10 mouse cellular contexts compared by ENCODE assay signal in genomic region chr11:101130056-101130756, GRCm38 (mm10). TPM values are rescaled to one million over a fixed set of nuclear protein-coding genes. Genes with fewer than 3 reads are reported as not detected.
A peak's percentile ranks its signal among the peaks of the same experiment; 100 is the strongest.
DNase-seq lines count a peak whose midpoint lies in the region; ATAC-seq and TF ChIP-seq lines count a peak whose summit lies in the region.
"Had no signal": no experiment of that assay in that cellular context is flagged by ENCODE, and none has a peak within 500 bp of the region (broad histone marks: within the 10 kb centered on the region; RNA-seq: fewer than 3 reads in every experiment).

No protein-coding gene starts in this region.

- intact Hi-C loops in gastrocnemius, postnatal 36 days (cut with DNase I): loop anchor here (5.0 kb wide), 1 partner anchor 37 kb away; no protein-coding TSS in a partner anchor
- intact Hi-C loops in heart, postnatal 36 days (cut with DNase I): no loop called here
- intact Hi-C loops in left cerebral cortex, postnatal 25 days (cut with DNase I): no loop called here

- peaks cover 2% of the 10 kb centered on the region; the same call in 1 of the 2 replicates for H3K9me3 ChIP-seq in G1E (replicated peaks)
- no peaks in the 10 kb centered on the region for H3K9me3 ChIP-seq in forebrain, embryonic 15.5 days
- H3K9me3 ChIP-seq: neural tube, embryonic 15.5 days had no signal

- H3K4me1 ChIP-seq in G1E (ENCODE audit: insufficient read depth, low read depth, low read length): peaks cover 33% of the 10 kb centered on the region
- H3K4me1 ChIP-seq in forebrain, embryonic 15.5 days: no peaks in the 10 kb centered on the region
- H3K4me1 ChIP-seq: neural tube, embryonic 15.5 days had no signal

- 57% methylated on average over 18 of the region's 18 CpGs for WGBS in forebrain, embryonic 15.5 days

- TF ChIP-seq CTCF in G1E (IDR thresholded peaks at IDR 0.05; ENCODE audit: low read depth, low read length): no peak

- DNase-seq in cerebellum, adult 9-11 months: peak; percentile 76
- no peak for DNase-seq in cerebellum, adult 9-10 months
- DNase-seq in G1E (ENCODE audit: low spot score): no peak
- DNase-seq in gastrocnemius, postnatal 36 days: peak; percentile 55 to 70
- DNase-seq in heart, postnatal 36 days: peak; percentile 49 to 51
- no peak for DNase-seq in right cerebral cortex, postnatal 25 days
- DNase-seq in left cerebral cortex, postnatal 25 days (ENCODE audit: low spot score in 2 of 2): no peak

- no peak overlapping the region for H3K4me2 ChIP-seq in forebrain, embryonic 15.5 days (replicated peaks)
- H3K4me2 ChIP-seq: neural tube, embryonic 15.5 days had no signal

- H3K27ac ChIP-seq in forebrain, embryonic 15.5 days (replicated peaks): no peak overlapping the region
- H3K27ac ChIP-seq: neural tube, embryonic 15.5 days had no signal

- peaks cover 12% of the 10 kb centered on the region for H3K27me3 ChIP-seq in G1E (ENCODE audit: insufficient read depth, low read length)
- no peaks in the 10 kb centered on the region for H3K27me3 ChIP-seq in forebrain, embryonic 15.5 days
- H3K27me3 ChIP-seq: neural tube, embryonic 15.5 days had no signal

- ATAC-seq in G1E (ENCODE audit: extremely low read depth, insufficient number of reproducible peaks, low FRiP score, poor library complexity, severe bottlenecking): no peak
- no peak for ATAC-seq in forebrain, embryonic 15.5 days (replicated peaks)
- ATAC-seq: CD4-positive, CD25-positive, alpha-beta regulatory T cell, adult 4 months had no signal

- H3K4me3 ChIP-seq in G1E (ENCODE audit: low read depth, low read length): peak overlapping the region; percentile 29; the same call in 1 of the 2 replicates
- no peak overlapping the region for H3K4me3 ChIP-seq in forebrain, embryonic 15.5 days
- H3K4me3 ChIP-seq: neural tube, embryonic 15.5 days had no signal

- H3K36me3 ChIP-seq in G1E (replicated peaks): peaks cover 22% of the 10 kb centered on the region
- peaks cover 15% of the 10 kb centered on the region for H3K36me3 ChIP-seq in forebrain, embryonic 15.5 days

- no peak overlapping the region for H3K9ac ChIP-seq in forebrain, embryonic 15.5 days (replicated peaks)
- H3K9ac ChIP-seq: neural tube, embryonic 15.5 days had no signal

RNA-seq across cellular contexts. Expression of gene Tubg1, which starts 10.5 kb away (rescaled TPM):
- total RNA-seq in G1E (2014; fragmentation: Nextera tagmentation): 39.8 and 42.0 TPM in 2 replicates
- total RNA-seq in G1E (2017): 46.0 and 47.5 TPM in 2 replicates
- polyA plus RNA-seq in G1E (2012): 96.1 and 120 TPM in 2 replicates
- 10 to 100 TPM; 23.9 TPM for total RNA-seq in gastrocnemius, postnatal 36 days (2021)
- 10 to 100 TPM; 23.2 to 24.1 TPM for total RNA-seq in heart, postnatal 36 days (2021)
- total RNA-seq in left cerebral cortex, postnatal 25 days (2021): 10 to 100 TPM; 44.9 to 46.6 TPM
- 96.1 and 97.7 TPM in 2 replicates for polyA plus RNA-seq in forebrain, embryonic 15.5 days (2015; fragmentation: Nextera tagmentation; extraction: Ambion mirVana)

RNA-seq across cellular contexts. Expression of gene Retreg3, which starts 10.5 kb away (rescaled TPM):
- total RNA-seq in G1E (2014; fragmentation: Nextera tagmentation) (12.0 and 13.4 TPM in 2 replicates), G1E (2017) (43.2 and 44.0 TPM in 2 replicates)
- 7.7 and 9.4 TPM in 2 replicates for polyA plus RNA-seq in G1E (2012)
- total RNA-seq in gastrocnemius, postnatal 36 days (2021): 10 to 100 TPM; 29.6 to 29.7 TPM
- total RNA-seq in heart, postnatal 36 days (2021): 10 to 100 TPM; 34.2 to 36.3 TPM
- total RNA-seq in left cerebral cortex, postnatal 25 days (2021): 10 to 100 TPM; 56.2 to 56.7 TPM
- polyA plus RNA-seq in forebrain, embryonic 15.5 days (2015; fragmentation: Nextera tagmentation; extraction: Ambion mirVana): 25.1 and 27.7 TPM in 2 replicates

RNA-seq across cellular contexts. Expression of gene Tubg2, which starts 25.5 kb away (rescaled TPM):
- not detected in 2 replicates for total RNA-seq in G1E (2014; fragmentation: Nextera tagmentation)
- not detected in 2 replicates for total RNA-seq in G1E (2017)
- not detected in 2 replicates for polyA plus RNA-seq in G1E (2012)
- total RNA-seq in gastrocnemius, postnatal 36 days (2021): 1 to 10 TPM; 2.3 to 2.6 TPM
- 1 to 10 TPM; 3.7 to 3.9 TPM for total RNA-seq in heart, postnatal 36 days (2021)
- 10 to 100 TPM; 47.5 to 48.6 TPM for total RNA-seq in left cerebral cortex, postnatal 25 days (2021)
- polyA plus RNA-seq in forebrain, embryonic 15.5 days (2015; fragmentation: Nextera tagmentation; extraction: Ambion mirVana): 31.2 and 32.8 TPM in 2 replicates

RNA-seq across cellular contexts. Expression of gene Psmc3ip, which starts 35.0 kb away (rescaled TPM):
- 11.1 and 15.7 TPM in 2 replicates for total RNA-seq in G1E (2014; fragmentation: Nextera tagmentation)
- total RNA-seq in G1E (2017): 27.0 and 29.8 TPM in 2 replicates
- polyA plus RNA-seq in G1E (2012): 20.5 and 20.6 TPM in 2 replicates
- total RNA-seq in gastrocnemius, postnatal 36 days (2021): 1 to 10 TPM; 1.6 to 2.1 TPM
- 1 to 10 TPM; 1.9 to 4.1 TPM for total RNA-seq in heart, postnatal 36 days (2021)
- total RNA-seq in left cerebral cortex, postnatal 25 days (2021): 1 to 10 TPM; 3.6 to 3.9 TPM
- 40.5 and 45.0 TPM in 2 replicates for polyA plus RNA-seq in forebrain, embryonic 15.5 days (2015; fragmentation: Nextera tagmentation; extraction: Ambion mirVana)

RNA-seq across cellular contexts. Expression of gene Cntnap1, which starts 40.1 kb away (rescaled TPM):
- not detected in 2 replicates for total RNA-seq in G1E (2014; fragmentation: Nextera tagmentation)
- under 0.01 and 0.06 TPM in 2 replicates for total RNA-seq in G1E (2017)
- 0.02 and 0.08 TPM in 2 replicates for polyA plus RNA-seq in G1E (2012)
- total RNA-seq in gastrocnemius, postnatal 36 days (2021): 1 to 10 TPM; 1.1 to 2.1 TPM
- total RNA-seq in heart, postnatal 36 days (2021): 1 to 10 TPM; 1.5 to 1.7 TPM
- total RNA-seq in left cerebral cortex, postnatal 25 days (2021): 100 to 1,000 TPM; 153 to 170 TPM
- 0.77 and 0.98 TPM in 2 replicates for polyA plus RNA-seq in forebrain, embryonic 15.5 days (2015; fragmentation: Nextera tagmentation; extraction: Ambion mirVana)

Comparison
In these comparisons a context has a peak if more than half of its experiments do, and no peak if none do; other contexts are left out.
1. DNase-seq: peak in cerebellum, adult 9-11 months (single experiment), gastrocnemius, postnatal 36 days (2 of 2) and heart, postnatal 36 days (2 of 2); none in cerebellum, adult 9-10 months (single experiment), G1E (single experiment), right cerebral cortex, postnatal 25 days (single experiment) and left cerebral cortex, postnatal 25 days (0 of 2).
2. RNA of gene Tubg2, which starts 25.5 kb away (total RNA-seq): 47.5 to 48.6 TPM in left cerebral cortex, postnatal 25 days; 3.7 to 3.9 TPM in heart, postnatal 36 days, 2.3 to 2.6 TPM in gastrocnemius, postnatal 36 days and not detected in G1E; every median in the first group is over 4 times any median in the second.